20 mouse cellular contexts compared by ENCODE assay signal in genomic region chr3:131624063-131624462, GRCm38 (mm10).
"Had no signal": no experiment of that assay in that cellular context is flagged by ENCODE, and none has a peak within 500 bp of the region (broad histone marks: within the 10 kb centered on the region; RNA-seq: fewer than 3 reads in every experiment).

No protein-coding gene starts in this region.

- H3K27ac ChIP-seq: liver, embryonic 14.5 days; midbrain, embryonic 10.5 days; midbrain, embryonic 13.5 days; neural tube, embryonic 13.5 days; neural tube, embryonic 15.5 days; stomach, embryonic 15.5 days had no signal

- H3K4me2 ChIP-seq: lung, embryonic 14.5 days; midbrain, embryonic 13.5 days; neural tube, embryonic 13.5 days; neural tube, embryonic 15.5 days; stomach, embryonic 15.5 days had no signal

- ATAC-seq: midbrain, embryonic 13.5 days; midbrain, embryonic 16.5 days had no signal

- H3K9ac ChIP-seq: liver, embryonic 14.5 days; lung, embryonic 14.5 days; midbrain, embryonic 13.5 days; neural tube, embryonic 13.5 days; neural tube, embryonic 15.5 days; stomach, embryonic 15.5 days had no signal

- H3K27me3 ChIP-seq: midbrain, embryonic 13.5 days; neural tube, embryonic 13.5 days; neural tube, embryonic 15.5 days; stomach, embryonic 15.5 days had no signal

- H3K9me3 ChIP-seq: midbrain, embryonic 10.5 days; midbrain, embryonic 13.5 days; neural tube, embryonic 13.5 days; neural tube, embryonic 15.5 days; stomach, embryonic 15.5 days had no signal

- DNase-seq: lung, adult 18-20 months; lung, embryonic 14.5 days; lung, postnatal 10 days; lung, postnatal 4 days; retina, postnatal 1 day; right cerebral cortex, adult 18-20 months; right cerebral cortex, postnatal 25 days; right cerebral cortex, postnatal 4 days; spleen, adult 18-20 months; thymus, adult 18-20 months; thymus, postnatal 25 days; thymus, postnatal 4 days had no signal

- H3K4me1 ChIP-seq: midbrain, embryonic 10.5 days; midbrain, embryonic 13.5 days; neural tube, embryonic 13.5 days; neural tube, embryonic 15.5 days; stomach, embryonic 15.5 days had no signal

- H3K4me3 ChIP-seq: midbrain, embryonic 10.5 days; midbrain, embryonic 13.5 days; myocyte; neural tube, embryonic 13.5 days; neural tube, embryonic 15.5 days; stomach, embryonic 15.5 days had no signal
